In genomic region chr7:101465850-101466580, GRCm38 (mm10) we compare ENCODE assay signal across 9 mouse cellular contexts. TPM values are rescaled to one million over a fixed set of nuclear protein-coding genes. Genes with fewer than 3 reads are reported as not detected.
DNase-seq lines count a peak whose midpoint lies in the region; ATAC-seq and TF ChIP-seq lines count a peak whose summit lies in the region.
"Had no signal": no experiment of that assay in that cellular context is flagged by ENCODE, and none has a peak within 500 bp of the region (broad histone marks: within the 10 kb centered on the region; RNA-seq: fewer than 3 reads in every experiment).

No protein-coding gene starts in this region.

- H3K27ac ChIP-seq in midbrain, postnatal 0 days (ENCODE audit: low read depth, low read length) = 0 out of 2 replicates have a peak overlapping the region, but pooled peaks have one; percentile 18
- no peak overlapping the region for H3K27ac ChIP-seq in midbrain, embryonic 15.5 days
- peak overlapping the region; percentile 57 for H3K27ac ChIP-seq in liver, embryonic 16.5 days (ENCODE audit: low read length)
- peak overlapping the region; percentile 28 for H3K27ac ChIP-seq in stomach, embryonic 16.5 days (ENCODE audit: low read length)
- H3K27ac ChIP-seq: midbrain, embryonic 12.5 days had no signal

- H3K36me3 ChIP-seq in midbrain, postnatal 0 days (ENCODE audit: insufficient read depth, low read length) = no peaks in the 10 kb centered on the region
- no peaks in the 10 kb centered on the region for H3K36me3 ChIP-seq in midbrain, embryonic 15.5 days (replicated peaks)
- no peaks in the 10 kb centered on the region for H3K36me3 ChIP-seq in liver, embryonic 16.5 days (ENCODE audit: control insufficient read depth, insufficient read depth)
- H3K36me3 ChIP-seq in stomach, embryonic 16.5 days (ENCODE audit: control insufficient read depth, insufficient read depth, low read length) = no peaks in the 10 kb centered on the region
- H3K36me3 ChIP-seq: midbrain, embryonic 12.5 days had no signal

- no peak for DNase-seq in midbrain, postnatal 0 days (ENCODE audit: low spot score)
- peak; percentile 41 for DNase-seq in heart, postnatal 25 days (ENCODE audit: low spot score)
- DNase-seq in cerebellum, adult 11 months = no peak
- DNase-seq in cerebellum, postnatal 10 days = no peak
- DNase-seq in left cerebral cortex, postnatal 4 days = no peak

- no peak overlapping the region for H3K9ac ChIP-seq in midbrain, postnatal 0 days (replicated peaks; ENCODE audit: low read length, poor library complexity, severe bottlenecking)
- H3K9ac ChIP-seq in midbrain, embryonic 15.5 days = no peak overlapping the region
- no peak overlapping the region for H3K9ac ChIP-seq in liver, embryonic 16.5 days (ENCODE audit: low read depth, low read length)
- no peak overlapping the region for H3K9ac ChIP-seq in stomach, embryonic 16.5 days (ENCODE audit: low read length)
- H3K9ac ChIP-seq: midbrain, embryonic 12.5 days had no signal

- TF ChIP-seq CTCF in midbrain, postnatal 0 days (IDR thresholded peaks at IDR 0.05) = no peak

- no peak overlapping the region for H3K4me3 ChIP-seq in midbrain, postnatal 0 days (ENCODE audit: low read depth, low read length)
- H3K4me3 ChIP-seq in midbrain, embryonic 15.5 days = no peak overlapping the region
- H3K4me3 ChIP-seq in liver, embryonic 16.5 days (ENCODE audit: low read depth, low read length) = no peak overlapping the region
- H3K4me3 ChIP-seq in stomach, embryonic 16.5 days (replicated peaks; ENCODE audit: low read length) = no peak overlapping the region
- H3K4me3 ChIP-seq: midbrain, embryonic 12.5 days had no signal

- no peaks in the 10 kb centered on the region for H3K27me3 ChIP-seq in midbrain, postnatal 0 days (ENCODE audit: insufficient read depth, low read length)
- no peaks in the 10 kb centered on the region for H3K27me3 ChIP-seq in midbrain, embryonic 15.5 days (replicated peaks)
- H3K27me3 ChIP-seq in liver, embryonic 16.5 days (ENCODE audit: control insufficient read depth, insufficient read depth, low read depth, low read length) = no peaks in the 10 kb centered on the region
- no peaks in the 10 kb centered on the region for H3K27me3 ChIP-seq in stomach, embryonic 16.5 days (ENCODE audit: control insufficient read depth, insufficient read depth, low read length)
- H3K27me3 ChIP-seq: midbrain, embryonic 12.5 days had no signal

- intact Hi-C loops in heart, postnatal 25 days (cut with DNase I) = no loop called here
- intact Hi-C loops in left cerebral cortex, postnatal 4 days (cut with DNase I) = no loop called here

- WGBS in midbrain, postnatal 0 days = 89% methylated on average over 8 of the region's 8 CpGs
- 87% methylated on average over 8 of the region's 8 CpGs for WGBS in midbrain, embryonic 15.5 days
- 39% methylated on average over 8 of the region's 8 CpGs for WGBS in liver, embryonic 16.5 days (ENCODE audit: insufficient replicate concordance)
- WGBS in stomach, embryonic 16.5 days = 76% methylated on average over 8 of the region's 8 CpGs

- ATAC-seq in midbrain, postnatal 0 days (ENCODE audit: low FRiP score) = no peak
- no peak for ATAC-seq in midbrain, embryonic 15.5 days (replicated peaks)
- peak; percentile 22; the same call in 1 of the 2 replicates for ATAC-seq in liver, embryonic 16.5 days (ENCODE audit: low read depth)
- 0 out of 2 replicates have a peak, but pooled peaks have one; percentile 11 for ATAC-seq in stomach, embryonic 16.5 days (ENCODE audit: insufficient read depth, low FRiP score)

- H3K4me1 ChIP-seq in midbrain, postnatal 0 days (ENCODE audit: insufficient read depth, low read length) = no peaks in the 10 kb centered on the region
- 0 out of 2 replicates have a peak, but pooled peaks cover 8% of the 10 kb centered on the region for H3K4me1 ChIP-seq in midbrain, embryonic 15.5 days
- peaks cover 6% of the 10 kb centered on the region for H3K4me1 ChIP-seq in liver, embryonic 16.5 days (ENCODE audit: control insufficient read depth, low read depth, low read length)
- peaks cover 17% of the 10 kb centered on the region for H3K4me1 ChIP-seq in stomach, embryonic 16.5 days (ENCODE audit: control insufficient read depth, insufficient read depth, low read length)

- no peaks in the 10 kb centered on the region for H3K9me3 ChIP-seq in midbrain, postnatal 0 days (ENCODE audit: low read length)
- no peaks in the 10 kb centered on the region for H3K9me3 ChIP-seq in midbrain, embryonic 15.5 days
- no peaks in the 10 kb centered on the region for H3K9me3 ChIP-seq in liver, embryonic 16.5 days (replicated peaks; ENCODE audit: control insufficient read depth, low read length)
- H3K9me3 ChIP-seq in stomach, embryonic 16.5 days (replicated peaks; ENCODE audit: control insufficient read depth, low read length) = no peaks in the 10 kb centered on the region
- H3K9me3 ChIP-seq: midbrain, embryonic 12.5 days had no signal

- H3K4me2 ChIP-seq in midbrain, postnatal 0 days (ENCODE audit: low read depth, low read length, poor library complexity, severe bottlenecking) = no peak overlapping the region
- no peak overlapping the region for H3K4me2 ChIP-seq in midbrain, embryonic 15.5 days
- no peak overlapping the region for H3K4me2 ChIP-seq in liver, embryonic 16.5 days (ENCODE audit: low read depth, low read length)
- no peak overlapping the region for H3K4me2 ChIP-seq in stomach, embryonic 16.5 days (ENCODE audit: low read depth, low read length)
- H3K4me2 ChIP-seq: midbrain, embryonic 12.5 days had no signal

RNA-seq across cellular contexts. Expression of gene Pde2a, which starts 44.5 kb away (rescaled TPM):
- total RNA-seq in midbrain, postnatal 0 days (2014; rRNA removed) = 49.6 and 53.9 TPM in 2 replicates
- 31.4 and 33.8 TPM in 2 replicates for polyA plus RNA-seq in midbrain, postnatal 0 days (2015; fragmentation: Nextera tagmentation; extraction: Ambion mirVana)
- 31.4 and 32.2 TPM in 2 replicates for polyA plus RNA-seq in midbrain, embryonic 15.5 days (2015; fragmentation: Nextera tagmentation; extraction: Ambion mirVana)
- total RNA-seq in heart, postnatal 25 days (2021) = 10 to 100 TPM; 63.6 to 65.9 TPM
- 14.3 and 14.6 TPM in 2 replicates for polyA plus RNA-seq in liver, embryonic 16.5 days (2015; fragmentation: Nextera tagmentation; extraction: Ambion mirVana)
- polyA plus RNA-seq in stomach, embryonic 16.5 days (2015; fragmentation: Nextera tagmentation; extraction: Ambion mirVana) = 16.0 and 19.0 TPM in 2 replicates
- total RNA-seq in left cerebral cortex, postnatal 4 days (2021) = 100 to 1,000 TPM; 173 to 179 TPM

RNA-seq across cellular contexts. Expression of gene Gm45837, which starts 55.3 kb away (rescaled TPM):
- not detected in 2 replicates for total RNA-seq in midbrain, postnatal 0 days (2014; rRNA removed)
- polyA plus RNA-seq in midbrain, postnatal 0 days (2015; fragmentation: Nextera tagmentation; extraction: Ambion mirVana) = 0.71 TPM in 1 of 2 replicates, not detected in the other
- polyA plus RNA-seq in midbrain, embryonic 15.5 days (2015; fragmentation: Nextera tagmentation; extraction: Ambion mirVana) = not detected in 2 replicates
- not detected for total RNA-seq in heart, postnatal 25 days (2021)
- polyA plus RNA-seq in liver, embryonic 16.5 days (2015; fragmentation: Nextera tagmentation; extraction: Ambion mirVana) = 4.0 TPM in 1 of 2 replicates, not detected in the other
- polyA plus RNA-seq in stomach, embryonic 16.5 days (2015; fragmentation: Nextera tagmentation; extraction: Ambion mirVana) = 5.4 and 5.7 TPM in 2 replicates
- total RNA-seq in left cerebral cortex, postnatal 4 days (2021) = 1 to 10 TPM in 1 of 2 experiments, not detected in 1; 6.6 TPM
- polyA plus RNA-seq: midbrain, embryonic 12.5 days had no signal

Comparison
In these comparisons a context has a peak if more than half of its experiments do, and no peak if none do; other contexts are left out.
1. ATAC-seq: peak in liver, embryonic 16.5 days (single experiment) and stomach, embryonic 16.5 days (single experiment); none in midbrain, postnatal 0 days (single experiment) and midbrain, embryonic 15.5 days (single experiment).